Mouse (Mus musculus) thymus, postnatal 0 days (tissue): ENCODE measurements around the gene BC037034. TPM values are rescaled to one million over a fixed set of nuclear protein-coding genes. Genes with fewer than 3 reads are reported as not detected.
A peak's percentile ranks its signal among the peaks of the same experiment; 100 is the strongest.

Experiments
- DNase-seq: peaks from one replicate; pipeline ENCODE4 v3.0.0-alpha.2; 2015; ENCODE audit warnings: low spot score
- polyA plus RNA-seq: library from polyadenylated mRNA; unstranded; fragments of >200 nt; fragmentation: Nextera tagmentation; extraction: Ambion mirVana; gene quantifications from 2 replicates; pipeline ENCODE4 v1.2.1, GENCODE M21; 2015

BC037034 gene
- polyA plus RNA-seq: 5.7 and 7.6 TPM in 2 replicates

- DNase-seq: peak; percentile 90
These were observed at the start of gene BC037034 for GRCm38 (mm10) chr5:138263260-138264206. Gene BC037034, minus strand, starts transcription at chr5:138264033.

GRCm38 (mm10) chr5:138312795-138313194, 49.0 kb upstream of the BC037034 start:
- no peak for DNase-seq

GRCm38 (mm10) chr5:138299613-138300012, 35.8 kb upstream of the BC037034 start:
- DNase-seq: no peak

GRCm38 (mm10) chr5:138294158-138294557, 30.3 kb upstream of the BC037034 start:
- no peak for DNase-seq

- DNase-seq: no peak
These were observed 27.8 kb upstream of the BC037034 start for GRCm38 (mm10) chr5:138291638-138292037.

- DNase-seq: peak; percentile 17
These were observed 24.0 kb upstream of the BC037034 start for GRCm38 (mm10) chr5:138287861-138288260.

- DNase-seq: peak; percentile 17
These were observed 19.7 kb upstream of the BC037034 start for GRCm38 (mm10) chr5:138283540-138283939.

- DNase-seq: no peak
These were observed 18.0 kb upstream of the BC037034 start for GRCm38 (mm10) chr5:138281798-138282197.

GRCm38 (mm10) chr5:138280829-138281228, 17.0 kb upstream of the BC037034 start:
- no peak for DNase-seq

GRCm38 (mm10) chr5:138280425-138280768, 16.6 kb upstream of the BC037034 start:
- no peak for DNase-seq

GRCm38 (mm10) chr5:138279585-138280424, 16.0 kb upstream of the BC037034 start, which contains the start of the genes Gm43720, Gpc2 and Stag3:
Gene Gm43720, minus strand, starts transcription at chr5:138279958.
Gene Gpc2, minus strand, starts transcription at chr5:138280005.
Gene Stag3, plus strand, starts transcription at chr5:138280240.
- peak; percentile 97 for DNase-seq

- no peak for DNase-seq
These were observed 14.2 kb upstream of the BC037034 start for GRCm38 (mm10) chr5:138277994-138278393.

GRCm38 (mm10) chr5:138275216-138276050, 11.6 kb upstream of the BC037034 start:
- no peak for DNase-seq

GRCm38 (mm10) chr5:138274186-138274585, 10.4 kb upstream of the BC037034 start:
- no peak for DNase-seq

- DNase-seq: no peak
These were observed 8.6 kb upstream of the BC037034 start, which contains the start of gene Gal3st4 for GRCm38 (mm10) chr5:138272409-138272923. Gene Gal3st4, minus strand, starts transcription at chr5:138272840.

- DNase-seq: no peak
These were observed 7.4 kb upstream of the BC037034 start for GRCm38 (mm10) chr5:138271232-138271631.

GRCm38 (mm10) chr5:138268980-138269379, 5.1 kb upstream of the BC037034 start:
- DNase-seq: no peak

- no peak for DNase-seq
These were observed 3.3 kb upstream of the BC037034 start for GRCm38 (mm10) chr5:138267114-138267513.

- DNase-seq: no peak
These were observed 1.9 kb upstream of the BC037034 start for GRCm38 (mm10) chr5:138265712-138266111.

GRCm38 (mm10) chr5:138264207-138264578, 360 bp upstream of the BC037034 start:
- no peak for DNase-seq
